Mouse (Mus musculus): ENCODE measurements around the gene Nudt7.

DNA sequence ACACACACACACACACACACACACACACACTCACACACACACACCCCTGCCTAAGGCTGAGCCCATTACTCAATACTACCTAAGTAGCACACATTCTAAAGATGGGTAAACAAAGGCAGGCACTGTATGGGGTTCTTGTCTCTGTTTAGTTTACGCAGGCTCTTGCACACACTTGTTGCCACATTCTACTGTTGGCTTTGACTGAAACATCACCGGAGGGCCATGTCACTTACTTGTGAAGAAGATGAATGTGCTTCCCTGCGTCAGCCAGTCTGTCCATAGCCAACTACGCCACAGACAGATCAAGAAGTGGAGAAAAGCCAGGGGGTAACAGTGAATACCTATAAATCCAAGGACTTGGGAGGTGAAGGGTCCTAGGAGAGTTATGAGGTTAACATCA lies 45.4 kb upstream of the Nudt7 start:
- TF ChIP-seq CTCF (IDR thresholded peaks at IDR 0.05) (no peak), EP300 (IDR thresholded peaks at IDR 0.05) (no peak)

Data from lung, postnatal 0 days (tissue).